Mouse (Mus musculus) gastrocnemius, postnatal 4 days (tissue): ENCODE measurements around the gene Fam120b. TPM values are rescaled to one million over a fixed set of nuclear protein-coding genes. Genes with fewer than 3 reads are reported as not detected.
"Not testable (repeated sequence)": the region's sequence is repeated elsewhere in the genome, so short reads cannot be mapped to it uniquely, and the experiment has no call there.

ENCODE experiments used
- DNase-seq, 2 experiments: peaks; one replicate each; pipeline ENCODE4 v3.0.0; 2021 to 2022; ENCODE audit warnings: low spot score in 2 of 2, mixed read lengths in 2 of 2
- total RNA-seq, 2 experiments: library from RNA; stranded (reverse); gene quantifications; 2 replicates each; pipeline ENCODE4 v1.2.3; 2021

Gene Fam120b
- total RNA-seq, 2 experiments from 2014 or later: 13.6 to 16.9 TPM

DNA sequence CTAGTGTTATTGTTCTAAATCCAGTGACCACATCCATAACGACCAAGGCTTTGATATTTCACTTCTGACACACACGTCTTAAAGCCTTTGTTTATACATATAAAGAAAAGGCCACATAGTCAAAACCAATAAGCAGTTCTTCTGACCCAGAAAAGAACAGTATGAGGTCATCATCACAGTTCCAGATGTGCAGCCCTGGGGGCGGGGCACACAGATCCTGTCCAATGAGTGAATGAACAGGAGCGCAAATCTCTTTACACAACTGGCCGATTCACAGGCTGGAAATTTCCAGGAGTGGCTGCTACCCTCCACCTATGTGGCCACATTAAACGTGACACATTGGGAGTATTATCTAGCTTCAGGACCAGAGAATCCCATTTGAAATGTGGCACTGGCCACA, 33.4 kb downstream of the Fam120b start:
- no peak for DNase-seq

DNA sequence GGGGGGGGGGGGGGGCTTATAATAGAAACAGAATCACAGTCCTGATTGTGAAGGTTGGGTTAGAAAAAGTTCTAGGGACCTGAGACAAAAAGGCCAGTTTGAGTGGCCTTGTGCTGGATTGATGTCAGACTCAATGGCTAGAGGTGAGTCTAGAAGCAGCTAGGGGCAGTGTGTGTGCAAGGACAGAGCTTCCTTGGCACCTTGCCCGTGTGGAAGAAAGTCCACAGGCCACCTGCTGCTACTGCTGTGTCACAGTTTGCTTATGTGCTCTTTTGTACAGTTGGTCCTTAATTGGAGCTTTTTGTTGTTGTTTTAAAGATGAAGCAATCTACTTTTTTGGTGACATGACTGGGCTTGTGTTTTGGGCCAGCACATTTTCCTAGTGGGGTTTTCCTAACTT, 33.9 kb downstream of the Fam120b start:
- no peak for DNase-seq

DNA sequence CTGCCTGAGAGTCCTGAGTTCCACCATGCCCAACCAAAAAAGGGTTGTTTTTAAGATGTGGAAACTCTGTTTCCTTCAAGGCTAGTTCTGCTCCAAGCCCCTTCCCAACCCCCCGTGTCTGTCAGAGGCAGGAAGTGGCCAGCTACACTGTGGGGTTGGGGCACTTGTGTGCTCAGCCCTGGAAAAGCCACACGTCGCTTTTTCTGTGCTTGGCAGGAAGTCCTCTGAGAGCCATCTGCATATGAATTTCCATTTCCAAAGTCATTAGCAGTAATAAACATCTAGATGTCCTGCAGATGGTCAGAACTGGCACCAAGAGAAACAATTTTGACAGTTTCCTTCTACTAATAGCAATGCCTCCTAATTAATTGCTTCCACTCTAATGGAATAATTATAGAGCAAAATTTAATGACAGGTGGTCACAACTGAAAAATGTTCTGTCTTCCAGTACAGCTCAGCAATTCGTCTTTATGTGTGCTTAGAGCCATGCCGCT, 35.1 kb downstream of the Fam120b start:
- no peak for DNase-seq

DNA sequence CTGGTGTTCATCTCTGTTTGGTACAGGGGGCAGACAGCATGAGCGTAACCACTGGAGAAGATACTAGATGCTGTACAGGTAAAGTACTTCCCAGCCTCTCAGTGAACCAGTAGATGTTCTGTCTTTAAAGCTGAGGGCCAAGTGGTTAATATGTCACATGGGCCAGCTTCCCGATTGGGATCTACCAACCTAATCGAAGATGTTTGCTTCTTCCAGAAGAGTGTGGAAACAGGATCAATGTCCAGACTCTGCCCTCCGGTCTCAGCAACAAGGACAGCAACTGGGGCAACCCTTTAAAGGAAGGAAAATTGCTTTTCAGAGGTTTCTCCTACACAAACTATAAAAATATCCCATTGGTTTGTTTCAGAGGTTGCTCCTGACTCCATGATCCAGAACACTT, 35.5 kb downstream of the Fam120b start:
- no peak for DNase-seq

DNA sequence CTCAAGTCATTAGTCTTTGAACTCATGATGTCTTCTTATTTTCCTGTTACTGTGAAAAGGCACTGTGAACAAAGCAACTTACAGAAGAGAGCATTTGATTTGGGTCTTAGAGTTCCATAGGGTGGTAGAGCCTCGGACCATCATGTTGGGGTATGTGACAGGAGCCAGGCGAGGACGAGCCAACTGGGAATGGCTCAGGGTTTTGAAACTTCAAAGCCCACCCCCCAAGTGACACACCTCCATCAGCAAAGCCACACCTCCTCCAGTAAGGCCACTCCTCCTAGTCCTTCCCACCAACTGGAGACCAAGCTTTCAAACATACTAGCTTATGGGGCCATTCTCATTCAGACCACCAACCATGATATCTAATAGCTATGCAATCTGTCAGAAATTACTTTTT, 36.0 kb downstream of the Fam120b start:
- DNase-seq: no peak

DNA sequence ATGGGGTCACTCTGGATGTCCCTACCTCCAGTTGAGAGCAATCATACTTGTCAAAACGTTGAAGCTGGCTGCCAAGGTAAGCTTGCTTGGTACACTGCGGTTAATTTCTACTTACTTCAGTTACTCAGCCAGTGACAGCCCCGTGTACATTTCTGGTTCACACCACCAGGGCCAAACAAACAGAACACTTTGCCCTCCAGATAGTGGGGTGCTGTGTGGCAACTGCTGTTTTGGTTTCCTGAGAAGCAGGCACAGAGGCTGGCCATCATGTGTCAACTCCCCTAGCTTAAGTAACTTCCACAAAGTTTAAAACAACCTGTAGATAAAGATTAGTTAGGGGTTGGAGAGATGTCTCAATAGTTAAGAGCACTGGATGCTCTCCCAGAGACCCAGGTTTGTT, 38.7 kb downstream of the Fam120b start:
- no peak for DNase-seq

DNA sequence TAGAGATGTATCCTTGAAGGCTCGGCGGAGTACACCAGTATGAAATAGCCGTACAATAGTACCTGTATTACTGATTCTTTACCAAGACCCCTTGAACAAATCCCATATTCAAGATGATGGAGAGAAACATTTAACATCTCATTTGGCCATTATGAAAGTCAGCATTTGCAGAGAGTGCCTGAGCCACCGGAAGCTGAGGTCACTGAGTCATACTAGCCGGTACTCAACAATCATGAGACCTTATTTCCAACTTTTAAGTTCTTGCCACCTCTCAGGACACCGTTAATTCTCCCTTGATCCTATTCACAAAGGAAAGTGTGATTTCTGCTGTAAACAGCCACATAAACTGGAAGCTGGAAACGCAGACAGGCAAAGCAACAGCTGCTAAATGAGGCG, 44.1 kb downstream of the Fam120b start:
- DNase-seq: no peak

DNA sequence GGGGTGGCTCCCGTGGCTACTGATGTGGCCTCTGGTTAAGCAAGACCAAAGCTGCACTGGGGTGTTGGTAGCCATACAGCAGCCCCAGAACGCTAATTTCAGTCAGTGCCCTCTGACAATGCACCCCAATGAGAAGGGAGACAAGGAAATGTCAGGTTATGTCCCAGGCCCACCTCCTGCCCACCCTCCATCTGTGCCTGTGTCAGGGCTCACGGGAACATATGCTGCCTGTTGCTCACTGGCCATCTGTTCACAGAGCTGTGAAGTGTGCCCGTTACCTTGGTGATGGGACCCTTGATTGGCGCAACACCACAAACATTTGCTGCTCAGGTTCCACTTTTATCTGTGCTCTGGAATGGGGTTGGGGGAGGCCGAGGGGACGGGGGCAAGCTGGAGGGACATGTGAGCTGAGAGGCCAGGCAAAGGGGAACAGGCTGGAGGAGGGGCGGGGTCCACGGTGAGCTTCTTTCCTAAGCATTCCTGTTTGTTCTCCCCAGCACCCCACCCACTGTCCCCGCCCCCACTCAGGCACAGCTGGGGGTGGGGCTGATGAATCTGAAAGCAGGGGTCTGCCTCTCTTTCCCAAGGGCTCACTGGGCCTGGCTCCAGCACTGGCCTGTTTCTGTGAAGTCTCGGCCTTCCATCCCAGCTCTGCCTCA, 44.6 kb downstream of the Fam120b start:
- DNase-seq: peak in 1 of 2 experiments; percentile 22

DNA sequence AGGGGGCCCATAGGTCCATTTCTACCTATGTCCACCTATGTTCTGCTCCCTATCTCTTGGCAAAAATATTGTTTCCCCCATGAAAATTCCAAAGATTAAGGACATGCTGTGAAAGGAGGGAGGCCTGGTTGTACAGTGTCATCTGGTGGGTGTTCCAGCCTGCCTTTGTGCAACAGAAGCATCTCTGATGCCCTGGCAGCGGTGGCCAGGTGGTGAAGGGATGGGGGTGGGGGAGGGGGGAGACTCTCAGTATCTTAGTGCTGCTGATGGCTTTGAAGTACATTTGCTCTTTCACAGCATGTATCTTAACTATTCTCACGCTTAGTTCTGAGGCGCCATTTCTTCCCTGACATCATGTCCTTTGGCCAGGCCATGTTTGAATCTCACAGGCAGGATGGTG, 49.4 kb downstream of the Fam120b start:
- no peak for DNase-seq

DNA sequence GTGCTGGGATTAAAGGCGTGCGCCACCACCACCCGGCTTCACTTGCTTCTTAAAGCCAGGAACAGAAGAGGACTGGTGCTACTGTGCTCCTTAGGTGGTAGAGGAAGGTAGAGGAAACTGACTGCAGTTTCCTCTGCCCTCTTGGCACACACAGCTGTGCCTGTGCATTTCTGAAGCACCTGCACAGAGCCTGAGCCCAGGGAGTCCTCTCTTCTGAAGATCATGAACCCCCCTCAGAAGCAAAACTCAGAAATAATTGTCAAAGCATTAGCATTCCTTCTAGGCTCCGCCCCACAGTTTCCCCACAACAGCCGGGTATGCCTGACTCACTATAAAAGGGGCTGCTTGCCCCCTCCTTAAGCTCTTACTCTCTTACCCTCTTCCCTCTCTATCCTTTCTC, 51.8 kb downstream of the Fam120b start:
- no peak for DNase-seq

DNA sequence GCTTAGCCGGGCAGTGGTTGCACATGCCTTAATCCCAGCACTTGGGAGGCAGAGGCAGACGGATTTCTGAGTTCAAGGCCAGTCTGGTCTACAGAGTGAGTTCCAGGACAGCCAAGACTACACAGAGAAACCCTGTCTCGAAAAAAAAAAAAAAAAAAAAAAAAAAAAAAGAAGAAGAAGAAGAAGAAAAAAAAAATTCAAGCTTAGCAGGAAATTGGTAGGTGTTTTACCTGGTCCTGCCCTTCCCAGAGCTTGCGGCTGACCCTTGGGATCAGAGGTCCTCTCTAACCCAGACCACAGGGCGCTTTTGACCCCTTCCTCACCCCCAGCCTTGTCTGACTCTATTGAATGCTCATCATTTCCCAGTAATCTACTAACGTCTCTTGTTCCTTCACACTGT, 53.1 kb downstream of the Fam120b start:
- DNase-seq: not testable (repeated sequence)

DNA sequence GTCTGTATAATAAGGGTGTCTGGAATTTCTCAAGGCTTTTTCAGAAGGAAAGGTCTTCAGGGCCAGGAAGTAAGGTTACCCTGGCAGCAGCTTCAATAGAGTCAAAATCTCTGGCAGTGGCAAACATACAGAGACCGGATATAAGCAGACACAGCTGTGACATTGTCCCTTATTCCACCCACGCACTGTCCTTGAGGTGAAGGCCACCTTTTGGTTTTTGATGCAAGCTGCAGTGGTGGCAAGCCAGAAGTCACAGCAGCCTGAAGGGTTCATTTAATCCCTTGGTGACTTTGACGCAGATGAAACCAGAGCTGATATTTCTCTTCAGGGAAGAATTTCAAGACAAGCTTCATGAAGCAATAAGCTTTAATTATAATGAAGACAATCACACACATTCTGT, 53.6 kb downstream of the Fam120b start:
- DNase-seq: no peak

DNA sequence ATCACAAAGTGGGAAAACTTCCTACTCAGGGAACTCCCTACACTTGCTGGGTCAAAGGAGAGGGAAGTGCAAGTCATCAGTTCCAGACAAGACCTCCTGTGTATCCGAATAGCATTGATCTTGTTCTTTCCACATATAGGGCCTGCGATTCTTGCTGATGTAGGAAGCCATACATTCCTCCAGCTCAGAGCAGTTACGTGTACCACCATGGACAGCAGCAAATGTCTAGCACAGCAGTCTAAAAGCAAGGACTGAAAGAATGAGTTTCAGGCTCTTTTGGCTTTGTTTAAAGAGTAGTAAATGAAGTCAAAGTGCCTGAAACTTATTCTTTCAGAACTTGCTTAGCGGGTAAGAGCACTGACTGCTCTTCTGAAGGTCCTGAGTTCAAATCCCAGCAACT, 59.2 kb downstream of the Fam120b start:
- DNase-seq: no peak

DNA sequence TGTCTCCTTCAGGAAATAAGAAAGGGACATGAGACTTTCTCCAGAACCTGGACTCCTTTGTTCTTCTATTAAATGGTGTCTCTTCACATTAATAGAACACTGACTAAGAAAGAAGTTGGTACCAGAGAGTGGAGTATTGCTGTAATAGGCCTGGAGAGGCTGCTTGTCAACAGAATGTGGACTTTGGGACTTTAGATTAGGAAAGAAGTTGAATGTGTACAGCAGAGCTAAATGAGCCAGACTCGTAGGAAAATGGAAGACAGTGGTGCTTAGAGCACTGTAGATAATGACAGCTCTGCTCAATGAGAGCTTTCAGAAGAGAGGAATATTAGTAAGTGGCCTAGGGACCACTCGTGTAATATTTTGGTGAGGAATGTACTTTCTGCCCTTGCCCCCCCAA, 60.6 kb downstream of the Fam120b start:
- DNase-seq: no peak

DNA sequence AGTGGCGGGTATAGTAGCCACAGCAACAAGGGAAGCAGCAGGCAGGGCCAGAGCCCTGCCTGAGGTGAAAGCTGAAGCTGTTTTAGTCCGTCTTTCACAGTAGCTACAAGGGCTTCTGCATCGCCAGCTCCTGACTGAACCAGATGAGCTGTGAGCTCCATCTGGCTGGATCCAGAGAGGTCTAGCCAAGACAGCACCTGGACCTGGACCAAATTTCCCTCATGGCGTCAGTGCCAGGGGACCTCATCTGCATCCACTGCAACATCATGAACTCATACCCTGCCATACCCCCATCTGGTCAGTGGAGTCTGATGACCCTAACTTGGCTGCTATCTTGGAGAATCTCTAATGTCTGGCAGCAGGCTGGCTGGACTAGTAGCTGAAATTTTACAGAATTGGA, 63.8 kb downstream of the Fam120b start:
- no peak for DNase-seq

DNA sequence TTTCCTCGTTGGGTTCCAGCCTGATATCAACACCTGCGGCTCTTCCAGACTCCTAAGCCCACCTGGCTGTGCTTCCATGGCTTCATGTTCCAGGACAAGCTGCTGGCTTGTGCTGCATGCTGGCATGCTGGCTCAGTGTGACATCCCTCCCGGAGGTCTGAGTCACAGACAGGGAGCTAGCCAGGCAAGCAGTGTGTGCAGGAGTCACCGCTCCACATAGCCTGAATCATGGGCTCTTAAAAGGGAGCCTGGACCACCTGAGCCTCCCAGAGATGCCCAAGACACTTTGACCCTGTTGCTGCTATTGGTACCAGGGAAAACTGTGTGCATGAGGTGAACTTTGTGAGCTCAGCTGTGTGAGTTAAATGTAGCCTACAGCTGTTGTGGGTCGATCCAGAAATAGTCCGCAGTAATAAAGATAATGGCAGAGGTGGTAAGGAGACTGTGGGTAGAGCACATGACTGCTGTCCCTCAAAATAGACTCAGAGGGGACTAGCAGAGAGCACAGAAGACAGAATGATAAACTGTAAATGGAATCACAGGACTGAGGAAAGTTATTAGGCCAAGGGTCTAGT, 66.0 kb downstream of the Fam120b start:
- DNase-seq: no peak

DNA sequence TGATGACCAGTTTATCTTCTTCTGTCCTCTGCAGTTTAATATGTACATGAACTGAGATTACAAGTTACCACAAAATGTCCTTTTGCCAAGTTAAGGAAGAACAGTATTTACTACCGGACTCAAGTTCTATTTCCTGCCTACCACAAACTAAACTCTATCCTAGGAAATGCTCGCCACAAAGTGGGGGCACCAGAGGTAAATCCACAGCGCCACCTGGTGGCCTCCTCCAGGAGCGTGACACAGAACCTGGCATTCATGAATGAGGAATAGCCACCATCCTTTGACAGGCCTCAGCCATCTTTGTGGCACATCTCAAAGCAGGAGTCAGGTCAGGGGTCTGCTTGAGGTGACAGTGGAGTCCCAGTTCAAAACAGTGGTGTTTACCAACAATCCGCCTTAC, 71.7 kb downstream of the Fam120b start:
- DNase-seq: peak; percentile 57 to 72

DNA sequence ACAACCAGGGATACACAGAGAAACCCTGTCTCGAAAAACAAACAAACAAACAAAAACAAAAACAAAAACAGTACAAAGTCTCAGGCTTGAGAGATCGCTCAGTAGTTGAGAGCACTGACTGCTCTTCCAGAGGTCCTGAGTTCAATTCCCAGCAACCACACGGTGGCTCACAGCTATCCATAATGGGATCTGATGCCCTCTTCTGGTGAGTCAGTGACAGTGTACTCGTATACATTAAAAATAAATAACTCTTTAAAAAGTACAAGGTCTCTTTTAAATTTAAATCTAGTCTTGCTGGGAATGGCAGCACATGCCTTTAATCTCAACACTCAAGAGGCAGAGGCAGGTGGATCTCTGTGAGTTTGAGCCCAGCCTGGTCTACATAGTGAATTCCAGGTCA, 76.7 kb downstream of the Fam120b start:
- no peak for DNase-seq

Other genes with a start within 250 kb of the Fam120b start
- gene Dll1, start 19.3 kb upstream of the Fam120b start, total RNA-seq: 10 to 100 TPM; 16.7 to 18.7 TPM
- 100 to 1,000 TPM; 156 TPM for gene Psmb1, start 103.5 kb downstream of the Fam120b start, total RNA-seq
- 10 to 100 TPM; 16.6 to 17.8 TPM for gene Tbp, start 103.7 kb downstream of the Fam120b start, total RNA-seq
- gene Pdcd2, start 131.1 kb downstream of the Fam120b start, total RNA-seq: 10 to 100 TPM; 18.5 to 25.8 TPM
- 1 to 10 TPM; 3.5 to 5.0 TPM for gene Prdm9, start 168.2 kb downstream of the Fam120b start, total RNA-seq